ENCODE assay signal across 7 mouse cellular contexts in the genomic region with DNA sequence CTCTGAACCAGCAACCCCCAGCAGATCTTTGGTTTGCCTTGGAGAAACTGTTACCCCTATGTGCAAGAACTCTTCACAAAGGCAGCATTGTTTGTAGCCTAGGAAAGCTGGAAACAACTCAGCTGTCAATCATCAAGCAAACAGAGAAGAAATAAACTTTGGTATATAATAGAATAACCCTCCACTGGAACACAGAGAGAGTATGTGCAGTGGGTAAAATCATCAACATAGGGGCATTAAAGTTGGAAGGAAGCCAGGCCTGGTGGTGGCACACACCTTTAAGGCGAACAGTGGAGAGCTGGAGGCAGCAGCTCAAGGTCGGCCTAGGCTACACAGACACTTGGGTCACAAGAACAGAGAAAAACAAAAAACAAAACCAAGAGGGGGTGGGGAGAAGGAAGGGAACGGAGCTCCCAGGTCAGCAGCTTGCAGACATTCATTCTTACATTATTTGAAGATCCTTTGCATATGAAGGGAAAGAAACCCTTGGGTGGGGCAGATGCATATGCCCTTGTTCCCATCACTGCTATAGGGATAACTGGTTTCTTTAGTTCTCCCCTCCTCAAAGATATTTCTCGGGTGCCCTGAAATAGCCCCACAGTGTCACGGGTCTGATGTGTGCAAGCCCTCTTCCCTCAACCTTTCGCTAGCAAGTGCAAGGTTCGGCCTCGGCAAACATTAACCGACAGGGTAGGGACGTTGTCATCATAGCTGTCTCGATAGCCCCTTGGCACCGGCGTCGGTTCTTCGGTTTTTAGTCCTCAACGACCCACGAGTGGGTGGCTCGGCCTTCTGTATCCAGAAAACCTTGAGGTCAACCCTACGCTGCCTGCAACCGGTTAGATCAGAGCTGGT. TPM values are rescaled to one million over a fixed set of nuclear protein-coding genes. Genes with fewer than 3 reads are reported as not detected.
DNase-seq lines count a peak whose midpoint lies in the region; ATAC-seq lines count a peak whose summit lies in the region.

No protein-coding gene starts in this region.

- ATAC-seq in hindbrain, embryonic 14.5 days (ENCODE audit: low FRiP score): no peak
- ATAC-seq in limb, embryonic 12.5 days (ENCODE audit: insufficient number of reproducible peaks, insufficient read depth, low FRiP score, low TSS enrichment, low read depth): peak; percentile 22; the same call in 1 of the 2 replicates

- no peak overlapping the region for H3K4me3 ChIP-seq in hindbrain, embryonic 14.5 days (replicated peaks; ENCODE audit: low read length)
- H3K4me3 ChIP-seq in limb, embryonic 12.5 days (replicated peaks): no peak overlapping the region; the same call in 1 of the 2 replicates

- H3K9me3 ChIP-seq in hindbrain, embryonic 14.5 days (ENCODE audit: control insufficient read depth, low read length): no peaks in the 10 kb centered on the region
- no peaks in the 10 kb centered on the region for H3K9me3 ChIP-seq in limb, embryonic 12.5 days

- H3K4me1 ChIP-seq in hindbrain, embryonic 14.5 days (replicated peaks; ENCODE audit: control insufficient read depth, insufficient read depth, low read length): peaks cover 8% of the 10 kb centered on the region; the same call in 1 of the 2 replicates
- peaks cover 21% of the 10 kb centered on the region for H3K4me1 ChIP-seq in limb, embryonic 12.5 days (replicated peaks)

- H3K27ac ChIP-seq in hindbrain, embryonic 14.5 days: peak overlapping the region; percentile 54
- H3K27ac ChIP-seq in limb, embryonic 12.5 days: peak overlapping the region; percentile 93

- no peak overlapping the region for H3K9ac ChIP-seq in hindbrain, embryonic 14.5 days
- H3K9ac ChIP-seq in limb, embryonic 12.5 days (replicated peaks): no peak overlapping the region; the same call in 1 of the 2 replicates

- H3K27me3 ChIP-seq in hindbrain, embryonic 14.5 days (ENCODE audit: control insufficient read depth, insufficient read depth, low read length): no peaks in the 10 kb centered on the region
- no peaks in the 10 kb centered on the region for H3K27me3 ChIP-seq in limb, embryonic 12.5 days

- WGBS in hindbrain, embryonic 14.5 days: 17% methylated on average over 20 of the region's 20 CpGs
- WGBS in limb, embryonic 12.5 days: 16% methylated on average over 20 of the region's 20 CpGs

- no peaks in the 10 kb centered on the region for H3K36me3 ChIP-seq in hindbrain, embryonic 14.5 days (replicated peaks; ENCODE audit: control insufficient read depth, insufficient read depth)
- H3K36me3 ChIP-seq in limb, embryonic 12.5 days: no peaks in the 10 kb centered on the region

- H3K4me2 ChIP-seq in hindbrain, embryonic 14.5 days (replicated peaks): no peak overlapping the region
- H3K4me2 ChIP-seq in limb, embryonic 12.5 days: peak overlapping the region; percentile 45

- DNase-seq in retina, postnatal 1 day: peak; percentile 67
- no peak for DNase-seq in retina, embryonic 14.5 days (ENCODE audit: low spot score)
- DNase-seq in hindbrain, embryonic 14.5 days (ENCODE audit: low spot score): no peak
- DNase-seq in thymus, postnatal 25 days: no peak
- no peak for DNase-seq in layer of hippocampus, adult 11-12 months (ENCODE audit: low spot score)
- DNase-seq in adrenal gland, postnatal 14 days: no peak

RNA-seq across cellular contexts. Expression of gene Derl3, which starts 11.4 kb away (rescaled TPM):
- 0.91 and 1.5 TPM in 2 replicates for polyA plus RNA-seq in hindbrain, embryonic 14.5 days (2014; fragmentation: Nextera tagmentation; extraction: Ambion mirVana)
- polyA plus RNA-seq in limb, embryonic 12.5 days (2016; fragmentation: Nextera tagmentation; extraction: Ambion mirVana): 3.5 and 3.9 TPM in 2 replicates
- 1.8 and 1.9 TPM in 2 replicates for total RNA-seq in adrenal gland, postnatal 14 days (2021)

RNA-seq across cellular contexts. Expression of gene Mif, which starts 21.8 kb away (rescaled TPM):
- polyA plus RNA-seq in hindbrain, embryonic 14.5 days (2014; fragmentation: Nextera tagmentation; extraction: Ambion mirVana): 1,642 and 1,896 TPM in 2 replicates
- 1,855 and 1,928 TPM in 2 replicates for polyA plus RNA-seq in limb, embryonic 12.5 days (2016; fragmentation: Nextera tagmentation; extraction: Ambion mirVana)
- total RNA-seq in adrenal gland, postnatal 14 days (2021): 259 and 296 TPM in 2 replicates

RNA-seq across cellular contexts. Expression of gene Smarcb1, which starts 39.6 kb away (rescaled TPM):
- 230 and 231 TPM in 2 replicates for polyA plus RNA-seq in hindbrain, embryonic 14.5 days (2014; fragmentation: Nextera tagmentation; extraction: Ambion mirVana)
- polyA plus RNA-seq in limb, embryonic 12.5 days (2016; fragmentation: Nextera tagmentation; extraction: Ambion mirVana): 252 and 264 TPM in 2 replicates
- total RNA-seq in adrenal gland, postnatal 14 days (2021): 75.0 and 79.3 TPM in 2 replicates

RNA-seq across cellular contexts. Expression of gene Gstt2, which starts 44.6 kb away (rescaled TPM):
- 5.8 and 8.3 TPM in 2 replicates for polyA plus RNA-seq in hindbrain, embryonic 14.5 days (2014; fragmentation: Nextera tagmentation; extraction: Ambion mirVana)
- 9.7 and 11.1 TPM in 2 replicates for polyA plus RNA-seq in limb, embryonic 12.5 days (2016; fragmentation: Nextera tagmentation; extraction: Ambion mirVana)
- 33.3 and 40.9 TPM in 2 replicates for total RNA-seq in adrenal gland, postnatal 14 days (2021)

RNA-seq across cellular contexts. Expression of gene Chchd10, which starts 51.1 kb away (rescaled TPM):
- polyA plus RNA-seq in hindbrain, embryonic 14.5 days (2014; fragmentation: Nextera tagmentation; extraction: Ambion mirVana): 148 TPM in 2 replicates
- 5.5 and 8.0 TPM in 2 replicates for polyA plus RNA-seq in limb, embryonic 12.5 days (2016; fragmentation: Nextera tagmentation; extraction: Ambion mirVana)
- total RNA-seq in adrenal gland, postnatal 14 days (2021): 1,334 and 1,341 TPM in 2 replicates
